Mouse (Mus musculus): ENCODE data around the gene Cebpg. TPM values are rescaled to one million over a fixed set of nuclear protein-coding genes. Genes with fewer than 3 reads are reported as not detected.

The Cebpg gene
- polyA plus RNA-seq (2021; fragmentation: Nextera tagmentation), result 3.4 and 3.8 TPM in 2 replicates
- long read RNA-seq, experiment 1, full-length matches to known transcripts, result 4 of 9 reads
- long read RNA-seq, experiment 1, partial matches to known transcripts, result 0 of 9 reads
- long read RNA-seq, experiment 1, other reads (novel, unspliced or antisense), result 5 of 9 reads
- long read RNA-seq, experiment 2, full-length matches to known transcripts, result 14 of 18 reads
- long read RNA-seq, experiment 2, partial matches to known transcripts, result 0 of 18 reads
- long read RNA-seq, experiment 2, other reads (novel, unspliced or antisense), result 4 of 18 reads

DNA sequence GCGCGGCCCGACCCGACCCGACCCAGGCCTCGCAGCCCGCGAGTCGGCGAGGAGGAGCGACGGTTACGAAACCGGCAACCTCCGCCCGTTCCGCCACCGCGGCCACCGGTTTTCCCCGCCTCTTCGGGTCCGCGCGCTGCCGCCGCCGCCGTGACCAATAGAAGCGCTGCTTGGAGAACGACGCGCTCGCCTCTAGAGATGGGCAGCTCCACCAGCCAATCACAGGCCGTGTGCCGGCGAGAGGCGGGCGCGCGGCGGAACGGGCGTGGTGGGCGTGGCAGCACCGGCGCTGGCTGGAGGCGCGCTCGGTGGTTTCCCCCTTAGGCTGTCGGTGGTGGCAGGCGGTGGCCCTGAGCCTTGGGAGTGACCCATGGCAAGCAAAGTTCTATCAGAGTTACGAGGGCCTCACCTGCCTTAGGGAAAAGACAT is at the start of gene Cebpg:
Gene Cebpg (minus strand): TSS at position 138 of the 429 bp plus-strand sequence.

Small RNA genes within 50 kb of the gene (microRNA-seq; reads per million reads assigned to microRNA genes)
- gene Gm25033, result not detected

Other genes with a start within 250 kb of the Cebpg start
- gene Chst8, start 243.9 kb downstream of the Cebpg start, polyA plus RNA-seq (2021; fragmentation: Nextera tagmentation), result 18.6 and 21.6 TPM in 2 replicates
- 57.0 and 58.6 TPM in 2 replicates for gene Pepd, start 144.2 kb downstream of the Cebpg start, polyA plus RNA-seq (2021; fragmentation: Nextera tagmentation)
- gene Cebpa, start 62.7 kb upstream of the Cebpg start, polyA plus RNA-seq (2021; fragmentation: Nextera tagmentation), result 1.2 and 1.3 TPM in 2 replicates
- gene Slc7a10, start 129.8 kb upstream of the Cebpg start, polyA plus RNA-seq (2021; fragmentation: Nextera tagmentation), result 64.8 and 70.1 TPM in 2 replicates
- 8.9 and 10.7 TPM in 2 replicates for gene Lrp3, start 158.9 kb upstream of the Cebpg start, polyA plus RNA-seq (2021; fragmentation: Nextera tagmentation)